Mouse (Mus musculus) CD8-positive naive resting alpha-beta T cell, adult 2 months (primary cell): ENCODE results near the gene Mettl27.
A peak's percentile ranks its signal among the peaks of the same experiment; 100 is the strongest.
"Not testable (repeated sequence)": the region's sequence is repeated elsewhere in the genome, so short reads cannot be mapped to it uniquely, and the experiment has no call there.

Experiments
- DNase-seq, 2 experiments: peaks; one replicate each; pipeline ENCODE4 v3.0.0; 2022; ENCODE audit warnings: low read depth in 2 of 2, low spot score in 2 of 2

Gene Mettl27

GRCm38 (mm10) chr5:134920106-134920687, 12.0 kb upstream of the Mettl27 start:
- DNase-seq, result no peak

GRCm38 (mm10) chr5:134921106-134921505, 11.1 kb upstream of the Mettl27 start:
- DNase-seq, result no peak

DNA sequence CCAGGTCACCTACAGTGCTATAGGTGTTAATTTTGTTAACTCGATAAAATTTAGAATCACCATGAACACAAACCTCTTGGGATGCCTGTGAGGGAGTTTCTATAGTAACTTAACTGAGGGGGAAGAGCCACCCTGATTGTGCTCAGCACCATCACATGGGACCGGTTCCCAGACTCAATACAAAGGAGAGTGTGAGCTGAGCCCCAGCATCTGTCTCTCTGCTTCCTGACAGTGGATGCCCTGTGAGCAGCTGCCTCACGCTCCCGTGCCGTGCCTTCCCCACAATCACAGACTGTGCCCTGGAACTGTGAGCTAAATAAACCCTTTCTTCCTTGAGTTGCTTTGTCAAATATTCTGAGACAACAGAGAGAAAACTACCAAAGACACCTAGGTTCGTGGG, 9.0 kb upstream of the Mettl27 start:
- no peak for DNase-seq

- no peak for DNase-seq
These were observed 5.4 kb upstream of the Mettl27 start for GRCm38 (mm10) chr5:134926726-134927125.

DNA sequence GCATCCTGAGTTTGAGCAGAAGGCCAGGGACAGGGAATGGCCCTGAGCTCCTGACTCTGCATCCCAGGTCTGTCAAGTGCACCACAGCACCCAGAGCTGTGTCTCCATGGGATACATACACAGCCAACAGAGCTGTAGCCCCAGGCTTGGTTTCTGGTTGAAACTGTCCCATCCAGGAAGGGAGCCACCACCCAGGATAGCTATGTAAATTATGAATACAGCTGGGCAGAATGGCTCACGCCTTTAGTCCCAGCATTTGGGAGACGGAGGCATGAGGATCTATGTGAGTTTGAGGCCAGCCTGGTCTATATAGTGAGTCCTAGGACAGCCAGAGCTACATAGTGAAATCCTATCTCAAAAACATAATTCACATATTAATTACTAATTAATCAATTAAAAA, 2.2 kb upstream of the Mettl27 start:
- DNase-seq, result no peak

- peak; percentile 51 to 66 for DNase-seq
These were observed 722 bp downstream of the Mettl27 start for GRCm38 (mm10) chr5:134932903-134933276.

DNA sequence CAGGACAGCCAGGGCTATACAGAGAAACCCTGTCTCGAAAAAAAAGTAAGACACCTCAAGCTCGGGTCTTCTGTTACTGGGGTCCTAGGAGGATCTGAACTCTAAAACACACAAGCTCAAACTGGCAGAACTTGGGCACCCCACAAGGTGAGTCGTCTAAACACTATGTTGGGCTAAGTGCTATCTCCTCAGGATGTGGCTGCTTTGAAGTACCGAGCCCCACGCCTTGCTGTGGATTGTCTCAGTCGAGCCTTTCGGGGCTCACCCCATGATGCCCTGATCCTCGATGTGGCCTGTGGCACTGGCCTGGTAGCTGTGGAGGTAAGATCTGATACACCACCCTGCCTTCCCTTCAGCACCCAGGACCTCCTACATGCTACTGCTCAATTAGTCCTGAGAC, 1.1 kb downstream of the Mettl27 start:
- DNase-seq, result peak; percentile 63

DNA sequence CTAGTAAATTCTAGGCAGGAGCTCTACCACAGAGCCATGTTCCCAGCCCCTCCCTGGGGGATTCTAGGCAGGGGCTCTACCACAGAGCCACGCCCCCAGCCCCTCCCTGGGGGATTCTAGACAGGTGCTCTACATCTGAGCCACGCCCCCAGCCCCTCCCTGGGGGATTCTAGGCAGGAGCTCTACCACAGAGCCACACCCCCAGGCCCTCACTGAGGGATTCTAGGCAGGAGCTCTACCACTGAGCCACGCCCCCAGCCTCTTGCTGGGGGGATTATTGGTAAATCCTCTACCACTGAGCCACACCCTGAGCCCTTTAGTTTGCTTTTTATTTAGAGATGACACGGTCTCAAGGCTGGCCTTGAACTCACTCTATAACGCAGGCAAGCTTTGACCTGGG, 1.5 kb downstream of the Mettl27 start:
- DNase-seq, result not testable (repeated sequence)

DNA sequence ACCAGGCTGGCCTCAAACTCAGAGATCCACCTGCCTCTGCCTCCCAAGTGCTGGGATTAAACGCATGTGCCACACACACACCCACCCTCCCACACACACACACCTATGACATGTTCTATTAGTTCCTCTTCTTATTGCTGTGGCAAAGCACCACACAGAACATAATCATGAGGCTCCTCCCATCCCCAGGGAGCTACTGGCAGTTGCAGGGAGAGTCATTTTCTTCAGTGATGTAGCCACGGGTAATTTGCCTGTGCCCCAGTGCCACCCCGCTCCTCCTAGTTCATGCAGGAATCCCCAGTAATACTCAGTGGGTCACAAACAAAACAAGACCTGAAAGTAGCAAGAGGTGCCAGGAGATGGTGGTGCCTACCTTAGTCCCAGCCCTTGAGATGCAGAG, 2.5 kb downstream of the Mettl27 start:
- no peak for DNase-seq

- DNase-seq, result no peak
These were observed 3.9 kb downstream of the Mettl27 start for GRCm38 (mm10) chr5:134936051-134936450.

GRCm38 (mm10) chr5:134936626-134937185, 4.5 kb downstream of the Mettl27 start:
- no peak for DNase-seq

DNA sequence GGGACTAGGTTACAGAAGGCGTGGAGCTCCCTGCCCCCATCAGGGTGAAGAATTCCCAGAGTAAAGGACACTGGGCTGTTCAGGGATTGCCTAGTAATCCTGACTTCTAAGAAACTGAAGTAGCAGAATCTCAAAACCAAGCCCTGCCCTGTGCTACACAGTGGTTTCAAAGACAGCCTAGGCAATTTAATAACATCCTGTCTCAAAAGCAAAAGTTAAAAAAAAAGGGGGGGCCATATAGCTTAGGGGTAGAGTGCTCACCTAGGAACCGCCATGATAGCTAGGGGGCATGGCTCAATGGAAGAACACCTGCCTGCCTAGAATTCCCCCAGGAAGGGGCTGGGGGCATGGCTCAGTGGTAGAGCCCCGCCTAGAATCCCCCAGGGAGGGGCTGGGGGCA, 6.9 kb downstream of the Mettl27 start:
- DNase-seq, result peak in 1 of 2 experiments; percentile 19

- not testable (repeated sequence) for DNase-seq
These were observed 7.4 kb downstream of the Mettl27 start for GRCm38 (mm10) chr5:134939554-134939953.

GRCm38 (mm10) chr5:134941472-134942209, 9.5 kb downstream of the Mettl27 start:
- DNase-seq, result peak in 1 of 2 experiments; percentile 61

GRCm38 (mm10) chr5:134942740-134943139, 10.6 kb downstream of the Mettl27 start:
- no peak for DNase-seq

DNA sequence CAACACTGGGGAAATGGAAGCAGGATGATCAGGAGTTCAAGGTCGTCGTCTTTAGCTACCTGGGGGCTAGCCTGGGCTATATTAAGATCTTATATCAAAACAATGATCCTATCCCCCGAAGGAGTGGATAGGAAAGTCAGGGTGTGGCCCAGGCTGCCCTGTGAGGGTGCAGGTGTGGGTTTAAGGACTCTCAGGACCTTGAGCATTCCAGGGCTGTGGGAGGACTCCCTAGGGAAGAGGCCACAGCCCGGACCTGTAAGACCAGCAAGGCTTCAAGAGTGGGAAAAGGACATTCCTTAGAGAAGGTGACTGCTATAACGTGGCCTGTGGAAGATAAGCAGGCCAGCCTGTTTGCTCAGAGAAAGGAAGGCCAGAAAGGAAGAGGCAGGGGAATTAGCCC, 12.0 kb downstream of the Mettl27 start:
- DNase-seq, result no peak

DNA sequence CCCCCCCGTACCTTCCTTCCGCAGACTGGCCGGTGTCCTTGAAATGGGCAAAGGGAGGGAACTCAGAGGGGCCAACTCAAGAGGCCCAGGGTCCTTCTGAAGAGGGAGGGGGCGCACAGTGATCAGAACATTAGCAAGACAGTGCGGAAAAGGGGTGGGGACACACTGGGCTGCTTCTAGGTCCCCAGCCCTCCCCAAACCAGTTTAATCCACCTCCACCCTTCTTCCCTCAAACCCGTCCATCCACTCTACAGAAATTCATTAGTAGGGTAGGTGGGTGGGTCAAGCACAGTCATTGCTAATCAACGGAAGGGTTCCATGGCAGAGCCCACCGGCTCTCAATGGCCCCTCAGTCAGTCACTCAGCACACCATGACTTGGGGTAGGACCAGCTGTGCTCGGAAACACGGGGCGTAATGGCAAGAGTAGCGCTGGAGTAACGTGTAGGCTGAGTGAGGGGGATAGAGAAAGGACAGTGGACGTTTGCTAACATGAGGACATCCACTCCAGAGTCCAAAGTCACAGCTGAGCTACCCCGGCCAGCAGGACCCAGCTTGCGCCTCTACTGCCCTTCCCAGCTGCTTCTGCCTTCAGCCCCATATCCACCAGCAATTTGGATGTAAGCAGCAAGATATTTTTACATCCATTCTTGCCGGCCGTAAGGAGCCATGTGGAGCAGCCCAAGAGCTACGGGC, 13.2 kb downstream of the Mettl27 start:
- no peak for DNase-seq

DNA sequence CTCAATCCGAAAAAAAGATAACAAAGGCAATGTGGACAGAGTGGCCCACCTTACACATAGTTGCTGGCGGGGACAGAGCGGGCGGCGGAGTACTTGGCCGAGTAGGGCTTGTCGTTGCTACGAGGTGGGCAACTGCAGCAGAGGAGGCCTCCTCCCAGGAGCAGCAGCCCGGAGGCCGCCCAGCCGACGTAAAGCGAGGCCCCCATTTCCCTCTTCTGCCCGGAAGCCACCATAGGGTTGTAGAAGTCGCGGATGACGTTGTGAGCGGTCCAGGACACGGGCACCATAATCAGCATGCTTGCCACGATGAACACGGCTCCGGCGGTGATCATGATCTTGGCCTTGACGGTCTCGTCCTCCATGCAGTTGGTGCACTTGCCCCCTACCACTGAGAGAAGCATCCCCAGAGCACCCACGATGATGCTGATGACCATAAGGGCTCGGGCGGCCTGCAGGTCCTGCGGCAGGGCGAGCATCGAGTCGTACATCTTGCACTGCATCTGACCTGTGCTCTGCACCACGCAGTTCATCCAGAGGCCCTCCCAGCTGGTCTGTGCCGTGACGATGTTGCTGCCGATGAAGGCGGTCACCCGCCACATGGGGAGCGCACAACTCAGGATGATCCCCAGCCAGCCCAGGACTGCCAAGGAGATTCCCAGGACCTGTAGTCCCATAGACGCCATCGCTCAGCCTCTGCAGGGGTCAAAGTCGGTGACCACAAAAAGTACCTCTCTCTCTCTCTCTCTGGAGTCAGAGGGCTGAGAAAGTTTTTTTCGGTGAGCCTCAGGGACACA, 14.1 kb downstream of the Mettl27 start:
- DNase-seq, result no peak

- DNase-seq, result no peak
These were observed 14.7 kb downstream of the Mettl27 start, which contains the start of gene Cldn4 for GRCm38 (mm10) chr5:134946857-134947255. TSS of gene Cldn4 (minus strand) at chr5:134946934.

DNA sequence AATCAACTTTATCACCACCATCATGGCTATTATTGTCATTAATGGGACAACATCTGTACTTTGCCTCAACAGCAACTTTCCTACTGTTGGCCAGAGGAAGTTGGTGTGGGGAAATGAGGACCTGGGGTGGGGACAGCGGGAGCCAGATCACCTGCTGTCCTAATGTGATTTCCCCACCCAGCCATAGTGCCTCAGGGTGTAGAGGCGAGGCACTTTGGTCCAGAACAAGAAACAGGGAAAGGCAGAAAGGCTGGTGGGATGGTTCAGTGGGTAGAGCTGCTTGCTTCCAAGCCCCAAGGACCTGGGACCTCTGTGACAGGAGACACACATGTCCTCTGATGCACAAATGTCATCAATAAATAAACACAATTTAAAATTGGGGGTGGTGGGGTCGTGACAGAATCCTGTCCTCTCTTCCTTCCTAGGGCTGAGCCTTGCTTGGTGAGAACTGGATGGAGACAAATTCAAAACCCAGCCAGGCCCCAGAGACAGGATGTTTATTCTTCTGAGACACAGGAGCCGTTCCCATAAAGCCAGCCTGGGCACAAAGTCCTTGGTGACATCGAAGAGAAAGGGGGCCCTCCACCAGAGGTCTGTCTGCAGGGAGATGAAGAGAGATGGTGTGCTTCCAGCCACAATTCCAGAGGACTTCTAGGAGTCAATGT, 15.4 kb downstream of the Mettl27 start:
- DNase-seq, result no peak

DNA sequence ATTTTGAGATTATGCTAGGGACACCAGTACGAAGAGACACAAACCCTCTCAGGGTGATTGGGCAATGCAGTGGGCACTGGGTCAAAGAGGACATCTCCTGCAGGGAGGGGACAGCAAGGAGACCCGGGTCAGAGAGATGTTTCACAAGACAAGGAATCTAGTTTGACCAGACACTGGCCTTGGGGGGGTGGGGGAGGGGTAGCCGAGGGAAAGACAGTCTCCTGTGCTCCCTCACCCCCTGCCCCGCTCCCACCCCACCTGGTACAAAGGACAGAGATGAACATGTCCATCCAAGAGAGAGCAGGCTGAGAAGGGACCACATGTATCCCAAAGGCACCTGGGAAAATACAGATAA, 15.9 kb downstream of the Mettl27 start:
- DNase-seq, result no peak
